Mouse (Mus musculus): ENCODE measurements around the gene Ahnak. TPM values are rescaled to one million over a fixed set of nuclear protein-coding genes. Genes with fewer than 3 reads are reported as not detected.
"Not testable (repeated sequence)": the region's sequence is repeated elsewhere in the genome, so short reads cannot be mapped to it uniquely, and the experiment has no call there.

Ahnak gene
- polyA plus RNA-seq, 1 experiment: 11.2 TPM

- 43% methylated on average over 9 of the region's 9 CpGs for WGBS
Observed at GRCm38 (mm10) chr19:9033412-9034340, 44.6 kb downstream of the Ahnak start.

GRCm38 (mm10) chr19:9034480-9034879, 45.4 kb downstream of the Ahnak start:
- WGBS: 86% methylated on average over 3 of the region's 3 CpGs
- no peak for DNase-seq (ENCODE audit: low read depth, low spot score)

More at GRCm38 (mm10) chr19:9033412-9034340, 44.6 kb downstream of the Ahnak start:
- no peak for DNase-seq (ENCODE audit: low read depth, low spot score)

DNA sequence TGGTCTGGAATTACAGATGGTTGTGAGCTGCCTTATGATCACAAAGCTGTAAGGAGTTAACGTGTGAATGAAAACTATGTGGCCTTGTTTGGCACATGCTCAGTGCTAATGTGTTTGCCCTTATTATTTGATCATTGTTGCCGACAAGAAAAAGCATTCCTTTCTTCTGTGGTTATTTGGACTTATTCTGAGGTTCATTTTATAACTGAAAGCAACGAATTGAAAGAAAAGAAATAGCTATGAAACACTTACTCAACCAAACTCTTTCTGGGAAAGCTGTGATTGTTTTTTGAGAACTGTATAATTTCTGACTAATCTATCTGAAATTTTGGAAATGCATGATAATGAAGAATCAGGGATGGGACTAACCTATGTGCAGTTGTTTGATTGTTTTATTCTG, 46.0 kb downstream of the Ahnak start:
- WGBS: 52% methylated on average over 3 of the region's 3 CpGs
- no peak for DNase-seq (ENCODE audit: low read depth, low spot score)

DNA sequence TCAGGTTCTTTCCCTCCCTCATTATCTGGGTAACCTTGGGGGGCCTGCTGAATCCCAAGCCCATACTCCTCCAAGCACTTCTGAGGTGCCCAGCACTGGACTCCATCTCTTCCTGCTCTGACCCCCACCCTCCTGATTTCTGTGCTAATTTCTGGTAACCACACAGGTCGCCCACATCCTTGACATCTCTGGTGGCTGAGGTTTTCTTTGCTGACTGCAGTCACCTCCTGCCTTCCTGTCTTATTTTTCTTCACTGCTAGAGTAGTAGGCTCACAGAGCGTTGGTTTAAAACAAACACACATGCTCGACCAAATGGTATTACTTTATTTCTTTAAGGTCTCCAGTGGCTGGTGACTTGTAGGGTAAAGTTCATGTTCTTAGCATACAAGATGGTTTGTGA, 49.1 kb downstream of the Ahnak start:
- no peak for DNase-seq (ENCODE audit: low read depth, low spot score)

DNA sequence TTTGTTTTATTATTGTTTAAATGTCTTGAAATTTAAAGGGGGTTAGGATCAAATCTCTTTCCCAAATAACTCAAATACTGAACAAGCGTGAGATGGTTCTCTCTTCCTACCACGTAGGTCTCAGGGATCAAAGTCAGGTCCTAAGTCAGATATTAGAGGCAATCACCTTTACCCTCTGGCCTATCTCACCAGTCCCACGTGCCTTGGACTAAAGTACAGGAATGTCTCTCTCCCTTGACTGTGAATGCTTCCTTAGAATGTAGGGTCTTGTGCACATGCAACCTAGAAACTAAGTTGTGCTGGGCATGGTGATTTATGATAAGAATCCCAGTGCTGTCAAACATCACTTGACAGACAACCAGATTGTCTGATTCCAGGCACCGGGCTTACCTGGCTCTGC, 50.2 kb downstream of the Ahnak start:
- 71% methylated on average over 4 of the region's 4 CpGs for WGBS
- DNase-seq (ENCODE audit: low read depth, low spot score): no peak

More for the DNA sequence above, 49.1 kb downstream of the Ahnak start:
- 54% methylated on average over 3 of the region's 3 CpGs for WGBS

GRCm38 (mm10) chr19:9039928-9040327, 50.8 kb downstream of the Ahnak start:
- no peak for DNase-seq (ENCODE audit: low read depth, low spot score)
- WGBS: 49% methylated on average over 7 of the region's 7 CpGs

DNA sequence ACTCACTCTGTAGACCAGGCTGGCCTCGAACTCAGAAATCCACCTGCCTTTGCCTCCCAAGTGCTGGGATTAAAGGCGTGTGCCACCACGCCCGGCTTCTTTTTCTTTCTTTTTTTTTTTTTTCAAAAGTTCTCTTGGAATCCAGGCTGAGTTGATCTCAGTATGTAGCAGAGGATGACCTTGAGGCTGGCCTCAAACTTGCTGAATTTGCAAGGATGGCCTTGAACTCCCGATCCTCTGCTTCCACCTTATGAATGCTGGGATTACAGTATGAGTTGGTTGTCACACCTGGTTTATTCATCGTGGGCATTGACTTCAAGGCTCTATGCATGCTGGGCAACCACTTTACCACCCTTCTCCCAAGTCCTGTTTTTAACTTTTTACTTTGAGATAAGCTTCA, 51.6 kb downstream of the Ahnak start:
- DNase-seq (ENCODE audit: low read depth, low spot score): no peak
- WGBS: 76% methylated on average over 6 of the region's 6 CpGs

DNA sequence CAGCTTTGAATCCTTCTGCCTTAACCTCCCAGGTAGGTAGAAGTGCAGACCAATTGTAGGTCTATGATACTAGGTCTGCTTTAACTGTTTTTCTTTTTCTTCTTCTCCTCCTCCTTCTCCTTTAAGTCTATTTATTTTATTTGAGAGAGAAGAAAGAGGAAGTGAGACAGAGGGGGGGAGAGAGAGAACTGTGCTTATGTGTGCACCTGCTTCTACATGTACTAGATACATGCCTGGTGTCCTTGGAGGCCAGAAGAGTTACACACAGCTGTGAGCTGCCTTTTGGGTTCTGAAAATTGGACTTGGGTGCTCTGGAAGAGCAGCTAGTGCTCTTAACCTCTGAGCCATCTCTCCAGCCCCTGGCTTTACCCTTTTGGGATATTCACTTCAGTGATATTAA, 52.0 kb downstream of the Ahnak start:
- no peak for DNase-seq (ENCODE audit: low read depth, low spot score)

- 90% methylated on average over 1 of the region's 1 CpGs for WGBS
- no peak for DNase-seq (ENCODE audit: low read depth, low spot score)
Observed at GRCm38 (mm10) chr19:9043123-9043522, 54.0 kb downstream of the Ahnak start.

GRCm38 (mm10) chr19:9044291-9044690, 55.2 kb downstream of the Ahnak start:
- 47% methylated on average over 4 of the region's 4 CpGs for WGBS

DNA sequence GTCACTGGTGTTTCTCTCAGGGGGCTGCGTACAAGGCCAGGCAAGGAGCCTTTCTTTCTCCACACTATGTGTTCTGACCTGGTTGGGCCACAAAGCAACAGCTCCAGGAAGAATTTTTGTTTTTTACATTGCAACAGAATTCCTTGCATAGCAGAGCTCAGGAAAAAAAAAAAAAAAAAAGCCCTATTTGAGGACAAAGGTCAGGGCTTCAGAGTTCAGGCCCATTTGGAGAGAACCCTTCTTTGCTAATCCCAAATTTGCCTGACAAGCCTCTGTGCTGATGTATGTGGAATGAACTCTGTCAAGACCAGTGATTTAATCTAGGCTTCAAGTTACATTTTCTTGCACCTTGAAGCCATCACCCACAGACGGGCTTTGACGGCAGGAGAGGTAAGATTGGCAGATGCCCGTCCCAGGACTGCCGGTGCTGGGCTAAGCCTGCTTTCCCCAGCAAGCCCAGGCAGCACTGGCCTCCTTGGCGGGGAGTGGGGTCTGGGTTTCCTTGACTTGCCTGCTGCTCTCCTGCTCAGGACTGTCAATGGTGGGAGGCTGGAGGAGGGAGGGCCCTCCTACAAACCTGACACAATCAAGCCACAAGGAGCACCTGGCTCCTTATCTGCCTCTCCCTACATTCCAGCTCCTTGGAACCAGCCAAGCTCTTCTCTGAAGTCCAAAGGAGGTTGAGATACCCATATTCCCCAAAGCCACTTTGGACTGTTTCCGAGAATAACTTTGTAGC, 58.3 kb downstream of the Ahnak start:
- DNase-seq (ENCODE audit: low read depth, low spot score): no peak

More at GRCm38 (mm10) chr19:9044291-9044690, 55.2 kb downstream of the Ahnak start:
- DNase-seq (ENCODE audit: low read depth, low spot score): no peak

GRCm38 (mm10) chr19:9047946-9048387, 58.9 kb downstream of the Ahnak start:
- 43% methylated on average over 1 of the region's 1 CpGs for WGBS
- DNase-seq (ENCODE audit: low read depth, low spot score): no peak

More for the DNA sequence above, 58.3 kb downstream of the Ahnak start:
- 70% methylated on average over 7 of the region's 7 CpGs for WGBS

DNA sequence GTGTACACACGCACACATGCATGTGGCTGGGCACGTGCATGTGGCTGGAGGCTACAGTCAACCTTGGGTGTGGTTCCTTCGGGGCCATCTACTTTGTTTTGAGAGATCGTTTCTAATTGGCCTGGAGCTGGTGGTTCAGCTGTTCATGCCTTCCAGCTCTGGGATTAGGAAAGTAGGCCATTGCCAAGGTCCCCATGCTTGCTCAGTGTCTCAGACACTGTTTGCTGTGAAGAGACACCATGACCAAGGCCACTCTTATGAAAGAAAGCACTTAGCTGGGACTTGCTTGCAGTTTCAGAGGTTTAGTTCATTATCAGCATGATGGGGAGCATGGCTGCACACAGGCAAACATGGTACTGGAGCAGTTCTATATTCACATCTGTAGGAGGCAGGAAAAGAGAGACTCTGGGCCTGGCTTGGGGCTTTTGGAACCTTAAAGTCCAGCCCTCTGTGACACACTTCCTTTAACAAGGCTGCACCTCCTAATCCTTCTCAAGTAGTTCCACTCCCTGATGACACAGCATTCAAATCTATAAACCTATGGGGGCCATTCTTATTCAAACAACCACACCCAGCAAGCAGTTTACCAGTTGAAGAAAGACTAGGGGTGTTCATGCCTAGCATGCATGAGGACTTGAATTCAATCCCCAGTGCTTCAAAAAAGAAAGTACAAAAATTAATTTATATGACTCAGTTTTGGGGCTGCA, 60.0 kb downstream of the Ahnak start:
- DNase-seq (ENCODE audit: low read depth, low spot score): no peak
- 92% methylated on average over 4 of the region's 4 CpGs for WGBS

- DNase-seq (ENCODE audit: low read depth, low spot score): no peak
- WGBS: 82% methylated on average over 9 of the region's 9 CpGs
Observed at GRCm38 (mm10) chr19:9050294-9051229, 61.5 kb downstream of the Ahnak start.

- WGBS: 94% methylated on average over 4 of the region's 4 CpGs
- DNase-seq (ENCODE audit: low read depth, low spot score): not testable (repeated sequence)
Observed at GRCm38 (mm10) chr19:9051985-9052384, 62.9 kb downstream of the Ahnak start.

- 47% methylated on average over 6 of the region's 6 CpGs for WGBS
- no peak for DNase-seq (ENCODE audit: low read depth, low spot score)
Observed at GRCm38 (mm10) chr19:9052803-9053431, 63.8 kb downstream of the Ahnak start.

GRCm38 (mm10) chr19:9055153-9055552, 66.1 kb downstream of the Ahnak start:
- no peak for DNase-seq (ENCODE audit: low read depth, low spot score)
- 35% methylated on average over 2 of the region's 2 CpGs for WGBS

GRCm38 (mm10) chr19:9055703-9056355, 66.7 kb downstream of the Ahnak start:
- DNase-seq (ENCODE audit: low read depth, low spot score): no peak
- WGBS: 91% methylated on average over 4 of the region's 4 CpGs
